Mouse (Mus musculus) cerebellum, adult (tissue): ENCODE data around the gene Nell2.

ENCODE experiments used
- ATAC-seq: cut with Nextera tagmentation; 2 replicates; pipeline ENCODE4 v1.9.2; 2017; ENCODE audit warnings: mild to moderate bottlenecking, moderate library complexity, mixed read lengths; ENCODE audit not compliant: insufficient number of reproducible peaks, low FRiP score, low TSS enrichment

Nell2 gene

GRCm38 (mm10) chr15:95370720-95371395 is 157.5 kb downstream of the Nell2 start:
- peak; percentile 75 for ATAC-seq

- no peak for ATAC-seq
These were observed 160.2 kb downstream of the Nell2 start for GRCm38 (mm10) chr15:95368185-95368584.

- no peak for ATAC-seq
These were observed 161.9 kb downstream of the Nell2 start for GRCm38 (mm10) chr15:95366506-95366905.

GRCm38 (mm10) chr15:95354806-95355205 is 173.6 kb downstream of the Nell2 start:
- ATAC-seq, result no peak

GRCm38 (mm10) chr15:95334323-95335296 is 193.7 kb downstream of the Nell2 start:
- ATAC-seq, result no peak

DNA sequence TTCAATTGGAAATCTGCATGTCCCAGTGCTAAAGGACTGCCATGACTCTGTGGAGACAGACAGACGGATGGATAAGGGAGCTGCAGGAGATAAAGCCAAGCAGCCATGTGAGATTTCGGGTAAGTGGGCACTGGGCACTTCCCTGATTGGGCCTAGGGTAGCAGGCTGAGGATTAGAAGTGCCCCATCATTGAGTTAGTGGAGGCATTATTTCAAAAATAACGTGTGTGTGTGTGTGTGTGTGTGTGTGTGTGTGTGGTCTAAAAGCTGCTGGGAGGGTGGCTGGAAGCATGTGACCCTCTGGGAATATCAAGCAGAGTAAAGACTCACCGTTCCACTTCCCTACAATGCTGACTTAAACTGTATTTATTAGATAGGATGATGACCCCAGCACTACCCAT is 195.1 kb downstream of the Nell2 start:
- no peak for ATAC-seq

DNA sequence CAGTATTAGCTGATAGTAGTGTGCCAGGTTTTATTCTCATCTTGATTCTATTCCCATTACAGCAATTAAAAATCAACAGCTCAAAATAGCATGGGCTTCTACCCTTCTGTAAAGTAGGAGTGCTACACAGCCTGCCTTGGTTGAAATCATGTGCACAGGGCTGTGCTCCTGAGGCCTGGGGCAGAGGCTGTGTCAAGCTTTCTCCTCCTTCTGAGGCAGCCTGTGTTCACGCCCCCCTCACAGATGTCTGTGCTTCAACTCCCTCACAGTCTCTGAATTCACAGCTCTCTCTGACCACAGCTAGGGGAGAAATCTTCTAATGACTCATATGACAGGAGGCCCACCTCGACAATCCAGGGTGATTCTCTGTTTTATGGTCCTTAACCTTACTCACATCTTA is 197.4 kb downstream of the Nell2 start:
- no peak for ATAC-seq

DNA sequence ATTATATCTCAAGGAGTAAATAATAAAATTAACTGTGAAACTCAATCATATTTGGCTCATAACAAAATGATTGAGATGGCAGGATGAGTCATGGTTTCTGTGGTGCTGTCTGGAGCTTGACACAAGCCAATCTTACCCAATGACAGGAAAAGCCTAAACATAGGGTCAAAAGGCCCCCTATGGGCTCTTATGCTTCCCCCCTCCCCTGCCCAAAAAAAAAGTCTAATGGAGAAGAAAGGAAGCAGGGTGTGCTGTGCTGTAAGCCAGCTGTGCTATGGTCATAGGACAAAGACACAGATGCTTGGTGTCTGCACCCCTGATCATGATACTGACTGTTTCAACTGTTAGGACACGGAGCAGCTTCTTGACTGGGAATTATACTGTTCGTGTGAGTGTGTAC is 205.6 kb downstream of the Nell2 start:
- no peak for ATAC-seq

- ATAC-seq, result no peak
These were observed 211.7 kb downstream of the Nell2 start for GRCm38 (mm10) chr15:95316626-95317025.

DNA sequence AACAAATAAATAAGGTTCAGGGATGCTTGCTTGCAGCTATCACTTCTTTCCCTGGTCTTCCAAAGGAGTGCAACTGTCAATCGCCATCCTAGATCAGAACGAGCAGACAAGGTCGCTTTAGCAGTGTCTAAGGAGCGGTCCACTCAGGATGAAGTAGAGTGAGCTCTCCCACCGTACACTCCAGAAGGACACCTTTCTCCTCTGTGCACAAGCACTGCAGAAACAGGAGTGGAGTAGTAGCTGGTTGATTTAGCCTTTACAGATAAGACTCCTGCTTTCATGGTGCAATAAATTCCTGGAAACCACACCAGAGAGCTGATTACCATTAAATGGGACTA is 213.6 kb downstream of the Nell2 start:
- ATAC-seq, result no peak

DNA sequence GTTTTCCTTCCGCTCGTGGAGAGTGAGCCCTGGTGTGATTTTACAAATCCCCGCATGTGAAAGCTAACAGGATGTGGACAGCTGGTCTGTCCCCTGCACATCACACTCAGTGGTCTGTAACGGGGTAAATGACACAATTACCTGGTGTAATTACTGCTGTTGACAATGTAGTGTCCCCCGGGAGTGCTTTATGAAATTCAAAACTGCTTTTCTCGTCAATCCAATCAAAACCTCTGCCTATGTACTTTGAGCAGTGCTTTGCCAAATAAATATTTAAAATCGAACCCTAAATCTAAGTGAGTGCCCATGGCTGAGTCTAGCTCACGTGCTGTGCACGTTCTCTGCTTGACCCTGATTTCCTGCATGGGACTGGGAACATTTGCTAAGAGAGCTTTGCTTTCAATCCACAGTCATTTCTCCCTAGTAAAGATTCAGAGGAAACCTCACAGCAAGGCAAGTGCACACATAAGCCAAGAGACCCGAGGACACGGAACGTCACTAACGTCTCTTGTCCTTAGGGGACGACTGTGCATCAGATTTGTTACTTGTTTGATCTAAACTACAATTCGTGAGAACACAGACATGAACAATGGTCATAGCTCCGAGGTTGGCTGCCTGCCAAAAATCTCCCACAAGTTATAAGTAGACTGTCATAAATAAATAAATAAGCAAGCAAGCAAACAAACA is 214.1 kb downstream of the Nell2 start:
- ATAC-seq, result no peak

DNA sequence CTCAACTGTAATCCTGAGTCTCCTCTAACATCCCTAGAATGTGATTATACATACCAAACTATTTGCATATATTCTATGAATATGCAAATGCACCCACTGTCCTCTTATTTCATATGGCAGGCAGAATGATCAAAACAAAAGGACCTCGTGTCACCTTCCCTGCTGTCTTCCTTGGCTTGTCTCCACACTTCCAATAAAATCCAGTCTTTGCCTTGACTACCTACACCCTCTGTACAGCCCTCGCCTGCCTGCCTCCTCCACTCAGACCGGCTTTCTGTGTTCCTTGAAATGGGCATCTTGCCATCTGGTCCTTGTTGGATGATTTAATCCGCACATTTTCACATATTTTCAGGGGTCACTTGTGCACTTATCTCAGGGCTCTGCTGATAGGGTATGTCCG is 215.1 kb downstream of the Nell2 start:
- peak; percentile 70 for ATAC-seq

GRCm38 (mm10) chr15:95304102-95304501 is 224.3 kb downstream of the Nell2 start:
- peak; percentile 79 for ATAC-seq

DNA sequence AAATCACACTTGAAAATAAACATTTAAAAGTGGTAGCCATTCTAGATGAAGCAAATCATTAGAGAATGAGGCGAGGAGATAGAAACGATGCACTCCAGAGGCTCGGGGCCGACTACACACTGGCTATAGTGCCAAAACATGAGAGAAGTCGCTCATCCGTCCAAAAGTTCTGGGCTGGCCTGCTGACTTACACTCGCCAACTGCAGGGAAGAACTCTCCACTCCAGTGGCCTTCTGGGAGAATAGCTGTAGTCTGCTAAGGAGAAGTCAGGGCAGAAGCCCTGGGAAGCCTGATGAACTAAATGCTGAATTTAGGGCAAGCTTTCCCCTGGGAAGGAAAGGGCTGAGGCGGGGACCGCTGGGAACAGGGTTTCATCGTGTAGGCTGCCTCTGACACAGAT is 231.8 kb downstream of the Nell2 start:
- no peak; the same call in 1 of the 2 replicates for ATAC-seq

- peak; percentile 78 for ATAC-seq
These were observed 239.3 kb downstream of the Nell2 start for GRCm38 (mm10) chr15:95289047-95289446.

GRCm38 (mm10) chr15:95285199-95285598 is 243.2 kb downstream of the Nell2 start:
- no peak for ATAC-seq

DNA sequence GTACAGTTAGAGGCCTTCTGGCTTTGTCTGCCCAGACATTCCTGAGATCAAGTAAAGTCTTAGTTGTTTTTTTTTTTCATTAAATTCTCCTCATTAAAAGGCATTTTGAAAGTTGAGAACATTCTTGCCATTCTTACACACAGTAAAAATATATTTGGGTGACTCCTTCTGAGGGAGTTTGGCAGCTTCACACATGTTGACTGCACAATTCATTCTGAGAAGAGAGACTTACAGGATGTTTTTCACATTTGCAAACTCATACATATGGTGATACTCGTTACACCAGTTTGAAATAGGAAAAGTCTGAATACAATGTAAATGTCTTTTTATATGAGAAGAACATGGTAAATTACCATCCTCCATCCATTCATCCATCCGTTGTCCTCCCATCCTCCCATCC is 247.4 kb downstream of the Nell2 start:
- no peak for ATAC-seq

DNA sequence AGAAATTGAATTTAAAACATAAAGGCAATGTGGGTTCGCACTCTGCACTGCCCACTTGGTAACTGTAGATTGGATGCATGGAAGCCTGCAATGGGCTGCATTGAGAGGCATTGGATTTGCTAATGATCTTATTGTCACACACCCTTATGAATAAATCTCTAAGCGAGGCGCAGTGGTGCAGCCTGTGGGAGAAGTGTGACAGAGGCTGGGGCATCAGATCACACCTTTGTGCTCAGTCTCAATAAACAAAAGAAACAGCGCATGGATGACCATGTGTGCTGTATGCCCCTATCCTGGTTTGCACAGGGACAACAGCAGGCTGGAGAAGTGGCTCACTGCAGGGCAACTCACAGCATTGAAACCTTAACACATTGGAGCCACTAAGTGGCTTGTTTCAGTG is 250.4 kb downstream of the Nell2 start:
- no peak for ATAC-seq

DNA sequence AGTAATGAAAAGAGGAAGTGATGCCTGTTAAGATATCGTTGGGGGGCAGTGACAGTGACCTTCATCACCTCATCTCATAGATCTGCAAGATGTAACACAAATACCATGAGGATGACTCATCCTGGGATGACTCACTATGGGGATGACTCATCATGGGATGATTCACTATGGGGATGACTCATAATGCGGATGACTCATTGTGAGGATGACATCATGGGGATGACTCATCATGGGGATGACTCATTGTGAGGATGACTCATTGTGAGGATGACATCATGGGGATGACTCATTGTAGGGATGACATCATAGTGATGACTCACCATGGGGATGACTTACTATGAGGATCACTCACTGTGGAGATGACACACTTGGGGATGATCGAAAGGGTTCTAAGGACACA is 251.8 kb downstream of the Nell2 start:
- no peak for ATAC-seq

- no peak for ATAC-seq
These were observed 252.8 kb downstream of the Nell2 start for GRCm38 (mm10) chr15:95275553-95275952.

DNA sequence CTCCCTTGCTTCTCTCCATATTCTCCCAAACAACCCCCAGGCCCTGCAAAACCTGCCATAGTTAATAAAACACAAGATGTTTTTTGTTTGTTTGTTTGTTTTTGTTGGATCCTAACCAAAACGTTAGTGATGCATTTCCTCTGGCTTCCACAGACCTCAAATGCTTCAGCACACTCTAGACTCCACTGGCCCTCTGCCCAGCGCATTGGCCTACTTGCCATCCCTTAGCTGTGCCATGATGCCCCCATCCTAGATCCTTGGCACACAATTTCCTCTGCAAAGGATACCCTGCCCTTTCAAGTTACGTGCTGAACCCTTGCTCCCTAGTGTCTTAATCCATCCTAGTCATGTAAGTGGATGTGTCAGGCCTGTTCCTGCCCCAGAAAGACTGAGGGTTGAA is 255.1 kb downstream of the Nell2 start:
- ATAC-seq, result no peak
